Mouse (Mus musculus) G1E (cell line): Measurements from ENCODE around the gene Lhfpl4. TPM values are rescaled to one million over a fixed set of nuclear protein-coding genes. Genes with fewer than 3 reads are reported as not detected.

ENCODE experiments used
- ATAC-seq: 2 replicates; pipeline ENCODE4 v1.8.0; 2016; ENCODE audit warnings: mild to moderate bottlenecking; ENCODE audit not compliant: insufficient number of reproducible peaks, poor library complexity, low FRiP score, severe bottlenecking; ENCODE audit errors: extremely low read depth
- DNase-seq: peaks from one replicate; pipeline ENCODE4 v3.0.0; 2012; ENCODE audit warnings: low spot score
- H3K27me3 ChIP-seq: 2 replicates; pipeline ENCODE4 v1.6.1; 2012; ENCODE audit warnings: mild to moderate bottlenecking, low read length, inconsistent platforms; ENCODE audit not compliant: insufficient read depth
- H3K36me3 ChIP-seq: replicated peaks from 2 replicates; pipeline ENCODE3; 2012; ENCODE audit warnings: mild to moderate bottlenecking, inconsistent platforms
- H3K4me1 ChIP-seq: 2 replicates; pipeline ENCODE4 v1.6.1; 2012; ENCODE audit warnings: low read depth, low read length, inconsistent platforms, mixed read lengths; ENCODE audit not compliant: insufficient read depth
- H3K4me3 ChIP-seq: 2 replicates; pipeline ENCODE4 v1.5.1; 2012; ENCODE audit warnings: low read depth, mild to moderate bottlenecking, inconsistent platforms, low read length, moderate library complexity, mixed read lengths
- H3K9me3 ChIP-seq: replicated peaks from 2 replicates; pipeline ENCODE4 v1.6.1; 2012; ENCODE audit warnings: inconsistent platforms
- CTCF ChIP-seq: IDR thresholded peaks from 2 replicates; pipeline ENCODE4 v1.5.1; 2012; ENCODE audit warnings: low read depth, low read length, inconsistent platforms, mixed read lengths
- GATA1 ChIP-seq: IDR thresholded peaks from 2 replicates; pipeline ENCODE4 v1.6.1; 2012; ENCODE audit warnings: borderline replicate concordance, low read length, inconsistent platforms, mixed read lengths
- GATA2 ChIP-seq: IDR thresholded peaks from 2 replicates; pipeline ENCODE4 v1.6.1; 2012; ENCODE audit warnings: low read depth, low read length, inconsistent platforms, borderline replicate concordance
- POLR2AphosphoS5 ChIP-seq: IDR thresholded peaks from 2 replicates; pipeline ENCODE4 v1.6.1; 2012; ENCODE audit warnings: low read depth, low read length, inconsistent platforms; ENCODE audit not compliant: insufficient replicate concordance
- TAL1 ChIP-seq: conservative IDR thresholded peaks from 2 replicates; pipeline ENCODE4 v1.6.1; 2012; ENCODE audit warnings: low read depth, low read length, inconsistent platforms, mixed read lengths
- polyA plus RNA-seq: library from polyadenylated mRNA; stranded (reverse); fragments of >175 nt; gene quantifications from 2 replicates; pipeline ENCODE4 v1.2.3, GENCODE M21; 2012
- total RNA-seq, 2 experiments: library from RNA; stranded (forward) in 1 of 2; stranded (reverse) in 1 of 2; fragments of 200-1000 nt in 1 of 2; fragments of >200 nt in 1 of 2; fragmentation: Nextera tagmentation in 1 of 2; gene quantifications; 2 replicates each; pipeline ENCODE4 v1.2.3; 2014 to 2017

Lhfpl4 gene
- total RNA-seq (2014; fragmentation: Nextera tagmentation) (not detected in 2 replicates), total RNA-seq (2017) (0.05 and 0.29 TPM in 2 replicates), polyA plus RNA-seq (not detected in 2 replicates)

- ATAC-seq (no peak), DNase-seq (no peak)
- Histone ChIP-seq H3K4me1 (no peaks in the 10 kb centered on the region), H3K9me3 (no peaks in the 10 kb centered on the region), H3K27me3 (peaks cover 4% of the 10 kb centered on the region; the same call in 1 of the 2 replicates), H3K36me3 (no peaks in the 10 kb centered on the region), H3K4me3 (no peak within 1 kb of the TSS)
- TF ChIP-seq TAL1: no peak
- TF ChIP-seq GATA1: no peak
- no peak for TF ChIP-seq POLR2AphosphoS5
Observed at GRCm38 (mm10) chr6:113194841-113195595, at the start of gene Lhfpl4. Gene Lhfpl4 (minus strand): TSS chr6:113195384.

- Histone ChIP-seq H3K9me3 (no peaks in the 10 kb centered on the region), H3K4me1 (peaks cover 29% of the 10 kb centered on the region), H3K4me3 (no peak overlapping the region), H3K27me3 (no peaks in the 10 kb centered on the region), H3K36me3 (peaks cover 64% of the 10 kb centered on the region)
- TF ChIP-seq GATA2 (no peak), GATA1 (no peak), TAL1 (no peak), CTCF (no peak), POLR2AphosphoS5 (no peak)
- ATAC-seq: peak; percentile 37
- DNase-seq: no peak
Observed at GRCm38 (mm10) chr6:113242753-113243152, 47.6 kb upstream of the Lhfpl4 start.

GRCm38 (mm10) chr6:113238442-113238841, 43.3 kb upstream of the Lhfpl4 start:
- H3K4me3 ChIP-seq: peak overlapping the region; percentile 83
- TF ChIP-seq CTCF (no peak), TAL1 (no peak), POLR2AphosphoS5 (no peak), GATA2 (no peak), GATA1 (no peak)
- ATAC-seq (no peak), DNase-seq (no peak)
- peaks cover 4% of the 10 kb centered on the region for H3K27me3 ChIP-seq
- H3K4me1 ChIP-seq: peaks cover 25% of the 10 kb centered on the region
- H3K36me3 ChIP-seq: peaks cover 34% of the 10 kb centered on the region
- no peaks in the 10 kb centered on the region for H3K9me3 ChIP-seq

GRCm38 (mm10) chr6:113237542-113238270, 42.5 kb upstream of the Lhfpl4 start, which contains the start of gene Mtmr14:
Gene Mtmr14 (plus strand): TSS chr6:113237843.
- peaks cover 21% of the 10 kb centered on the region for H3K4me1 ChIP-seq
- no peak for TF ChIP-seq GATA1
- no peak for TF ChIP-seq CTCF
- TF ChIP-seq TAL1: no peak
- no peak for TF ChIP-seq GATA2
- no peak for TF ChIP-seq POLR2AphosphoS5
- H3K27me3 ChIP-seq: peaks cover 8% of the 10 kb centered on the region

GRCm38 (mm10) chr6:113235141-113235540, 40.0 kb upstream of the Lhfpl4 start:
- H3K4me1 ChIP-seq: peaks cover 18% of the 10 kb centered on the region
- no peak for TF ChIP-seq GATA1
- no peak for TF ChIP-seq GATA2
- TF ChIP-seq CTCF: no peak
- no peak for TF ChIP-seq TAL1
- no peak for TF ChIP-seq POLR2AphosphoS5
- peaks cover 13% of the 10 kb centered on the region for H3K27me3 ChIP-seq
- DNase-seq (no peak), ATAC-seq (no peak)
- no peak overlapping the region for H3K4me3 ChIP-seq
- H3K36me3 ChIP-seq: peaks cover 9% of the 10 kb centered on the region
- no peaks in the 10 kb centered on the region; the same call in 1 of the 2 replicates for H3K9me3 ChIP-seq

More at GRCm38 (mm10) chr6:113237542-113238270, 42.5 kb upstream of the Lhfpl4 start, which contains the start of gene Mtmr14:
- H3K36me3 ChIP-seq: peaks cover 27% of the 10 kb centered on the region
- ATAC-seq (peak; percentile 99), DNase-seq (peak; percentile 99)
- H3K4me3 ChIP-seq: peak within 1 kb of the TSS; percentile 83
- no peaks in the 10 kb centered on the region for H3K9me3 ChIP-seq

- ATAC-seq: no peak
- TF ChIP-seq TAL1 (no peak), GATA1 (no peak), POLR2AphosphoS5 (no peak), CTCF (no peak), GATA2 (no peak)
Observed at GRCm38 (mm10) chr6:113226705-113227104, 31.5 kb upstream of the Lhfpl4 start.

More at GRCm38 (mm10) chr6:113226705-113227104, 31.5 kb upstream of the Lhfpl4 start:
- Histone ChIP-seq H3K4me1 (no peaks in the 10 kb centered on the region), H3K36me3 (no peaks in the 10 kb centered on the region), H3K27me3 (peaks cover 5% of the 10 kb centered on the region; the same call in 1 of the 2 replicates), H3K4me3 (no peak overlapping the region), H3K9me3 (no peaks in the 10 kb centered on the region; the same call in 1 of the 2 replicates)
- DNase-seq: no peak
